Mouse (Mus musculus): ENCODE data around the gene Pxt1.

Pxt1 gene

DNA sequence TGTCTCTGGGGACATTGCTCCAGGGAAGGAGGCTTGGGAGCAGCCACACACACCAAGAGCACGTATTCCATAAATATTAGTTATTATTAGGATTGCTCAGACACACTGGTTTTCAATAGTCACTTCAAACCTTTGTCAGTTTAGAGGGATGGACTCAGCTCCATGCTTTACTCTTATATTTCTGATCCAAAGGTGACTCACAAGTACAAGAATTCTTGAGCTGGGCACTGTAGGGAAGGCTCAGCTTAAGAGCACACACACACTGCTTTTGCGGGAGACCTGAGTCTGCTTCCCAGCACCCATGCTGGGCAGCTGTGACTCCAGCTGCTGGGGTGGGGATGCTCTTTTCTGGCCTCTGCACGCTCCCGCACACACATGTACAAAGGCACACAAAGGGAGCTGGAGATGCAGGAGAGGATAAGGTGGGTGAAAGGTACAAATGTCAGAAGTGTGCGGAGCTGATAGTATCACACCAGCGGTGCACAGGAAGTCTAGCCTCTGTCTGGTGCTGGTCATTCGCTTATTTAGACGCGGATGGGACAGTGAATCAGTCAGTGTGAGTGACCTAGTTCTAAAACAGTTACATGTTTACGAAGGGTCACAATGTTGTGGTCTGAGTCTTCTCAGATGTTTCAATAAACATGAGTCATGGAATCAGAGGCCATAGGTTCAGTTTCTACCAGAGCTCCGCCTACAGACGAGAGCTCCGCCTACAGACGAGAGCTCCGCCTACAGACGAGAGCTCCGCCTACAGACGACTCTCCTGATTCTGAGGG, 12.0 kb downstream of the Pxt1 start:
- ChIA-PET CTCF (interaction anchor here (0.5 to 3.0 kb wide), 19 partner anchors 10 to 394 kb away, joined by 3 to 24 read pairs (median 5); partner anchors contain the start of gene Kctd20 (in 1 of the 4)), POLR2A (interaction anchor here in 3 of 4 experiments (0.5 to 7.1 kb wide), 48 partner anchors 10 to 1024 kb away, joined by 3 to 63 read pairs (median 4); partner anchors contain the start of genes Kctd20 (in 2 of the 3), Stk38 (in 2 of the 3), Brpf3 (in 1 of the 3) and Pxt1 (in 1 of the 3))

- ChIA-PET POLR2A (interaction anchor here in 3 of 4 experiments (0.6 to 7.1 kb wide), 35 partner anchors 10 to 241 kb away, joined by 3 to 63 read pairs (median 4); partner anchors contain the start of genes Srsf3 (in 2 of the 3), 4930539E08Rik (in 1 of the 3), Kctd20 (in 1 of the 3) and Pxt1 (in 1 of the 3)), CTCF (interaction anchor here (0.6 to 3.0 kb wide), 27 partner anchors 9 to 972 kb away, joined by 3 to 24 read pairs (median 3); partner anchors contain the start of gene 4930539E08Rik (in 1 of the 4))
Measured at GRCm38 (mm10) chr17:28930392-28931074, 13.1 kb downstream of the Pxt1 start.

DNA sequence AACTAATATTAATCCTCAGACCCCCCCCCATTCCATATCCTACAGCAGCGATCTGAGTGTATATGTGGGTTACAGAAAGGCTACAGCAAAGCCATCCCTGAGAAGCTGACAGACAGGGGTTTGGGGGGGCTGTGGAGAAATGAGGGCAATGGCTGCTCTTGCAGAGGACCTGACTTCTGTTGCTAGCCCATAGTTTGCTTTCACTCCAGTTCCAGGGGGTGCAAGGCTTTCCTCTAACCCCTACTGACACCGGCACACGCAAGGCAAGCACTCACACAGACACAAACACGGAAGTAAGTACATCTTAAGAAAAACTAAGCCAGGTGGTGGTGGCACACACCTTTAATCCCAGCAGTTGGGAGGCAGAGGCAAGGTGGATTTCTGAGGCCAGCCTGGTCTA, 14.3 kb downstream of the Pxt1 start:
- CTCF ChIA-PET: interaction anchor here (0.6 to 3.0 kb wide), 10 partner anchors 12 to 115 kb away, joined by 3 to 9 read pairs (median 4); no protein-coding TSS in a partner anchor
- POLR2A ChIA-PET: interaction anchor here (0.6 to 7.1 kb wide), 13 partner anchors 12 to 233 kb away, joined by 3 to 63 read pairs (median 4); partner anchors contain the start of genes 4930539E08Rik (in 1 of the 4) and Pxt1 (in 1 of the 4)

- ChIA-PET POLR2A (interaction anchor here in 2 of 4 experiments (0.5 to 7.1 kb wide), 24 partner anchors 8 to 158 kb away, joined by 3 to 63 read pairs (median 5); partner anchors contain the start of genes Kctd20 (in 2 of the 2), Srsf3 (in 2 of the 2) and Stk38 (in 1 of the 2)), CTCF (interaction anchor here (0.6 to 4.0 kb wide), 29 partner anchors 9 to 511 kb away, joined by 3 to 39 read pairs (median 5); partner anchors contain the start of genes 4930539E08Rik (in 1 of the 4) and Stk38 (in 1 of the 4))
Measured at GRCm38 (mm10) chr17:28928004-28928403, 15.6 kb downstream of the Pxt1 start.

DNA sequence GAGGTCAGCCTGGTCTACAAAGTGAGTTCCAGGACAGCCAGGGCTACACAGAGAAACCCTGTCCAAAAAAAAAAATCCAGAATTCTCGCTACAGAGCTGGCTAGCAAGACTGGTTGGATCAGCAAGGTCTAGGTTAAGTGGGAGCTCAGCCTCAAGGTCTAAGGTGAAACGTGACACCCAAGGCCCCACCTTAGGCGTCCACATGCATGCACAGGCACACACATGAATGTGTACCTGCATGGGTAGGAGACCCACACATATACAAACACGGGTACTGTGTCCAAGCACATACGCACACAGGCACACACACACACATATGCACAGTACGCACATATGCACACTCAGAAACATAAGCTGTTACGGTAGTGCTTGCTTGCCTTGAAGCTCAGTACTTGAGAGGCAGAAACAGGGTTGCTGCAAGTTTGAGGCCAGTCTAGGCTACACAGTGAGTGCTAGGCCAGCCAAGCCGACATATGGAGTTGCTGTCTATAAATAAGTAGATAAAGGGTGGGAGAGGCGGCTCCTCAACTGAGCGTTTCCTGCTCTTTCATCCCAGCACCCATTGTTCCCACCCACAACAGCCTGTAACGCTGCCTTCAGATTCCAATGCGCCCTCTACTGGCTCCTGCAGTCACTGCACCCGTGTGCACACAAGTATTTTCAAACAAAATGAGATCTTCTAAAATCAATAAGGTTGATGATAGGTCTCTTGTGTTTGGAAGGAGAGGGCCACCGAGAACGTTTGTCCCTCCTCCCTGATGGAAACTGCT, 16.6 kb downstream of the Pxt1 start:
- ChIA-PET CTCF (interaction anchor here (0.5 to 4.0 kb wide), 60 partner anchors 8 to 1534 kb away, joined by 3 to 39 read pairs (median 4); partner anchors contain the start of genes 4930539E08Rik (in 3 of the 4), Clpsl2 (in 1 of the 4), Mapk14 (in 1 of the 4) and Stk38 (in 1 of the 4)), POLR2A (interaction anchor here (0.5 to 7.1 kb wide), 46 partner anchors 9 to 438 kb away, joined by 3 to 63 read pairs (median 4); partner anchors contain the start of genes Kctd20 (in 2 of the 4), Srsf3 (in 2 of the 4), 4930539E08Rik (in 1 of the 4) and Stk38 (in 1 of the 4))

- CTCF ChIA-PET: interaction anchor here (0.5 to 4.0 kb wide), 48 partner anchors 9 to 735 kb away, joined by 3 to 39 read pairs (median 5); partner anchors contain the start of genes 4930539E08Rik (in 3 of the 4), Clpsl2 (in 1 of the 4), Mapk14 (in 1 of the 4) and Stk38 (in 1 of the 4)
- POLR2A ChIA-PET: interaction anchor here (0.6 to 7.1 kb wide), 35 partner anchors 11 to 438 kb away, joined by 3 to 63 read pairs (median 5); partner anchors contain the start of genes Kctd20 (in 2 of the 4), 4930539E08Rik (in 1 of the 4), Srsf3 (in 1 of the 4) and Stk38 (in 1 of the 4)
Measured at GRCm38 (mm10) chr17:28926380-28926779, 17.3 kb downstream of the Pxt1 start.

GRCm38 (mm10) chr17:28924957-28925595, 18.6 kb downstream of the Pxt1 start:
- CTCF ChIA-PET: interaction anchor here (0.6 to 4.0 kb wide), 18 partner anchors 10 to 149 kb away, joined by 3 to 39 read pairs (median 3); partner anchors contain the start of gene 4930539E08Rik (in 1 of the 4)
- POLR2A ChIA-PET: interaction anchor here (0.6 to 4.8 kb wide), 15 partner anchors 13 to 1733 kb away, joined by 3 to 22 read pairs (median 4); no protein-coding TSS in a partner anchor

- CTCF ChIA-PET: interaction anchor here in 1 of 4 experiments (0.6 kb wide), 1 partner anchor 11 kb away, joined by 3 read pairs; no protein-coding TSS in a partner anchor
- POLR2A ChIA-PET: no interaction called here
Measured at GRCm38 (mm10) chr17:28922096-28922495, 21.5 kb downstream of the Pxt1 start.

GRCm38 (mm10) chr17:28921086-28921485, 22.6 kb downstream of the Pxt1 start:
- CTCF ChIA-PET: interaction anchor here in 2 of 4 experiments (0.7 to 1.2 kb wide), 5 partner anchors 10 to 450 kb away, joined by 3 to 5 read pairs (median 5); no protein-coding TSS in a partner anchor
- POLR2A ChIA-PET: interaction anchor here in 3 of 4 experiments (0.5 to 1.6 kb wide), 10 partner anchors 9 to 291 kb away, joined by 3 to 9 read pairs (median 3); no protein-coding TSS in a partner anchor

- ChIA-PET CTCF (interaction anchor here in 1 of 4 experiments (1.0 kb wide), 1 partner anchor 40 kb away, joined by 3 read pairs; no protein-coding TSS in a partner anchor), POLR2A (interaction anchor here in 2 of 4 experiments (1.1 to 1.8 kb wide), 4 partner anchors 10 to 116 kb away, joined by 3 to 5 read pairs (median 4); partner anchors contain the start of gene Srsf3 (in 1 of the 2))
Measured at GRCm38 (mm10) chr17:28916520-28916919, 27.1 kb downstream of the Pxt1 start.

- ChIA-PET CTCF (interaction anchor here (0.6 to 2.8 kb wide), 13 partner anchors 10 to 427 kb away, joined by 3 to 17 read pairs (median 3); no protein-coding TSS in a partner anchor), POLR2A (interaction anchor here (0.7 to 1.7 kb wide), 10 partner anchors 9 to 1046 kb away, joined by 3 to 7 read pairs (median 4); partner anchors contain the start of gene Srsf3 (in 1 of the 4))
Measured at GRCm38 (mm10) chr17:28915060-28915628, 28.5 kb downstream of the Pxt1 start, which contains the start of gene 4930539E08Rik. Gene 4930539E08Rik, minus strand, starts transcription at chr17:28915324.

DNA sequence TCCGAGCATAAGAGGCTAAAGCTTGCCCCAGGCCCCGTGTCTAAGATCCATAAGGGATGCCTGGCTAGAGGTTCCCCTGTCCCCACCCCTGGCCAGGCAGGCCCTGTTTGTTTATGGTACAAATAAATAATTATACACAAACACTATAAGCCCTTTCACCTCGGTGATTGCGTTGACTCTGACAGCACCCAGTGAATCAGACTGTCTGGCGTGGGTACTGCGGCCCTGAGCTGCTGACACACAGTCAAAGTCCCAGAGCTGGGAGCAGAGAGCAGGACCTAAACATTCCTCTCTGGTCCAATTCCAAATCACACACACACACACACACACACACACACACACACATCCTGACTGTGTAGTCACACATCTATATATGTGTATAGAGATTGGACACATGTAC, 29.7 kb downstream of the Pxt1 start:
- ChIA-PET POLR2A (interaction anchor here in 2 of 4 experiments (0.6 to 1.7 kb wide), 4 partner anchors 9 to 684 kb away, joined by 3 to 5 read pairs (median 4); partner anchors contain the start of gene Srsf3 (in 1 of the 2)), CTCF (interaction anchor here in 3 of 4 experiments (0.6 to 2.8 kb wide), 7 partner anchors 9 to 654 kb away, joined by 3 to 17 read pairs (median 4); no protein-coding TSS in a partner anchor)

DNA sequence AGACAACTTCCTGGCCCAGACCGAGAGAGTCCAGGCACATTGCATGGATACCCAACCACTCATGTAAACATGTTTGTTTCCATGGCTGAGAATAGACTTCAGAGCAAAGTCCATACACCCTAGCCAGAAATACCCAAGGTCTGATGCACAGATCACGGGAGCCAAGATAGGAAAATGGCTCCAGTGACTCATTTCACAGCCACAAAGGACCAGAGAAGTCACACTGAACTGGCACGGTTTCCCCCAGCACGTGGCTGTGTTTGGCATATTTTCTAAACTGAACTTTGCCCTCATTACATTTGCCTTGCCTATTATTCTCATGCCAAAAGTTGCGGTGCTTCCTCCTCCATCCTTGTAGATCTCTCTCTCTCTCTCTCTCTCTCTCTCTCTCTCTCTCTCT, 30.4 kb downstream of the Pxt1 start:
- POLR2A ChIA-PET: interaction anchor here in 1 of 4 experiments (1.7 kb wide), 1 partner anchor 8 kb away, joined by 5 read pairs; no protein-coding TSS in a partner anchor
- CTCF ChIA-PET: interaction anchor here in 1 of 4 experiments (2.8 kb wide), 1 partner anchor 8 kb away, joined by 14 read pairs; no protein-coding TSS in a partner anchor

DNA sequence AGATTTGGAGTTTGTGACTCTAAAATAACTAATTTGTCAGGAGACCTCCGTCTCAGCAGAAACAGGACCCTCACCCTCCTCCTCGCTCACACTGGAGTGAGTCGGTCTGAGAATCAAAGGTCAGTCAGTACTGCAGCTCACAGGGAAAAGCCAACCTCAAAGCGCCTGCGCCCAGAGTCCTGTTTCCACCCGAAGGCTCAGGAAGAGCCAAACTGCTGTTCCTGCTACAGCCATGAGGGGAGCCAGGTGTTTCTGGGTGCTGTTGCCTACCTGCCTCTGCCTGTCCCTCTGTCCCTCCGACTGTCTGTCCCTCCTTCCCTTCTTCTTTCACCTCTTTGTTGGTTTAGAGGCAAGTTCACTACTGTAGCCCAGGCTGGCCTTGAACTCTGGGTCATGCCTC, 33.5 kb downstream of the Pxt1 start:
- ChIA-PET POLR2A (interaction anchor here in 3 of 4 experiments (0.7 to 1.0 kb wide), 6 partner anchors 14 to 122 kb away, joined by 3 to 4 read pairs (median 3); partner anchors contain the start of gene Srsf3 (in 1 of the 3)), CTCF (interaction anchor here in 3 of 4 experiments (0.5 to 2.2 kb wide), 11 partner anchors 9 to 1810 kb away, joined by 3 to 13 read pairs (median 5); no protein-coding TSS in a partner anchor)
